Comparison of ENCODE assay signal across 16 mouse cellular contexts in the genomic region with DNA sequence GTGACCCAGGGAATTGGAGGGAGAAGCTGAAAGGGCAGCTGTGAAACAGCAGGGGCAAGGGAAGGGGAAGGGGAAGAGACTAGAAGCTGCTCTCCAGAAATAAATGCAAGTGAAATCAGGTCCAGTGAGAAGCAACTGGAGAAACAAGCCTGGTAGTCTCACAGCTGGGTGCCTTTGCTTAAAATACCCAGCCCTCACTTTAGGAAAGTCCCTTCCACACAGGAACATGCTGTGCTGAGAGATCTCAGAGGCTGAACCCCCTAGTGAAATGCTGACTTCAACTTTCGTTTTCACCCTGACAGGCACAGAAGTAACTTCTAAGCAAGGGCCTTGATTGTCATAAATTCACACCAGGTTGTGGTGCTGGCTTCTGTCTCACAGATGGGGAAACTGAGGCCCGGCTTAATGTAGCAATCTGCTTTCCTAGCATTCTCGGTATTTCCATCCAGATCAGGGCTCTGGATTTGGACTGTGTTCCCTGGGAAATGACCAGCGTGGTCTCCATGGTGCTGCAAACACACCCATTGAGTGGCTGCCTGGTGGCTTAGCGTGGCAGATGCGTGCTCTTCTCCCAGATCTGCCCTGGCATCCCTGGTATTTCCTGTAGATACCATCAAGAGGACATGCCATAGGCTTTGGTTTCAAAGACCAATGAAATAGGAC.
A peak's percentile ranks its signal among the peaks of the same experiment; 100 is the strongest.
DNase-seq lines count a peak whose midpoint lies in the region; ATAC-seq and TF ChIP-seq lines count a peak whose summit lies in the region.
"Had no signal": no experiment of that assay in that cellular context is flagged by ENCODE, and none has a peak within 500 bp of the region (broad histone marks: within the 10 kb centered on the region; RNA-seq: fewer than 3 reads in every experiment).

No protein-coding gene starts in this region.

- ATAC-seq in midbrain, embryonic 16.5 days, result no peak

- H3K4me1 ChIP-seq in spleen, adult 2 months (ENCODE audit: control insufficient read depth, insufficient read depth, insufficient read length), result peaks cover 9% of the 10 kb centered on the region; the same call in 1 of the 2 replicates
- no peaks in the 10 kb centered on the region for H3K4me1 ChIP-seq in midbrain, embryonic 16.5 days (ENCODE audit: control insufficient read depth, insufficient read depth, low read length)
- H3K4me1 ChIP-seq: lung, embryonic 15.5 days had no signal

- no peak for TF ChIP-seq POLR2A in spleen, adult 2 months (IDR thresholded peaks at IDR 0.05; ENCODE audit: low read depth, low read length)

- no peak for TF ChIP-seq CTCF in spleen, adult 2 months (IDR thresholded peaks at IDR 0.05; ENCODE audit: extremely low read depth, insufficient read depth, insufficient read length, insufficient replicate concordance)

- H3K36me3 ChIP-seq in spleen, adult 2 months (ENCODE audit: control insufficient read depth, insufficient read depth, low read length), result no peaks in the 10 kb centered on the region
- H3K36me3 ChIP-seq in midbrain, embryonic 16.5 days (ENCODE audit: control insufficient read depth, insufficient read depth, low read length), result no peaks in the 10 kb centered on the region
- H3K36me3 ChIP-seq: lung, embryonic 15.5 days; stomach, embryonic 15.5 days had no signal

- peak overlapping the region; percentile 42 for H3K27ac ChIP-seq in spleen, adult 2 months (ENCODE audit: insufficient read depth, low read length)
- no peak overlapping the region for H3K27ac ChIP-seq in midbrain, embryonic 16.5 days (ENCODE audit: low read length)
- H3K27ac ChIP-seq: heart, adult 2 months; left cerebral cortex, adult 2 months; lung, embryonic 15.5 days; stomach, embryonic 15.5 days had no signal

- 71% methylated on average over 6 of the region's 6 CpGs for WGBS in spleen, adult 2 months
- WGBS in midbrain, embryonic 16.5 days, result 86% methylated on average over 6 of the region's 6 CpGs

- intact Hi-C loops in heart, postnatal 25 days (cut with DNase I), result no loop called here

- H3K9me3 ChIP-seq in midbrain, embryonic 16.5 days (replicated peaks; ENCODE audit: control insufficient read depth, low read length, poor library complexity, severe bottlenecking), result no peaks in the 10 kb centered on the region
- H3K9me3 ChIP-seq: lung, embryonic 15.5 days; stomach, embryonic 15.5 days had no signal

- H3K9ac ChIP-seq in midbrain, embryonic 16.5 days (ENCODE audit: low read depth, low read length), result no peak overlapping the region
- H3K9ac ChIP-seq: lung, embryonic 15.5 days; stomach, embryonic 15.5 days had no signal

- no peak overlapping the region for H3K4me2 ChIP-seq in midbrain, embryonic 16.5 days (ENCODE audit: low read length)
- H3K4me2 ChIP-seq: lung, embryonic 15.5 days; stomach, embryonic 15.5 days had no signal

- H3K4me3 ChIP-seq in spleen, adult 2 months (ENCODE audit: extremely low read depth, insufficient read depth, insufficient read length), result no peak overlapping the region
- H3K4me3 ChIP-seq in midbrain, embryonic 16.5 days (ENCODE audit: low read depth, low read length), result no peak overlapping the region
- H3K4me3 ChIP-seq: heart, adult 2 months; left cerebral cortex, adult 2 months; lung, embryonic 15.5 days; stomach, embryonic 15.5 days had no signal

- H3K27me3 ChIP-seq in spleen, adult 2 months (ENCODE audit: control insufficient read depth, insufficient read depth, low read length), result no peaks in the 10 kb centered on the region
- no peaks in the 10 kb centered on the region for H3K27me3 ChIP-seq in midbrain, embryonic 16.5 days (ENCODE audit: control insufficient read depth, insufficient read depth, low read depth, low read length)
- H3K27me3 ChIP-seq: lung, embryonic 15.5 days; stomach, embryonic 15.5 days had no signal

- peak; percentile 96 for DNase-seq in heart, adult 11 months
- DNase-seq in heart, postnatal 25 days (ENCODE audit: low spot score), result no peak
- DNase-seq in spleen, adult 2 months (ENCODE audit: low read depth in 1 of 2, low spot score in 2 of 2), result peak in 1 of 2 experiments; percentile 27
- no peak for DNase-seq in spleen, postnatal 10 days (ENCODE audit: low spot score in 2 of 2)
- peak; percentile 20 for DNase-seq in MN1 (ENCODE audit: low spot score)
- peak; percentile 18 for DNase-seq in telencephalon, adult 2 months (ENCODE audit: low read depth, low spot score)
- DNase-seq in kidney, adult 8-10 months, result no peak
- DNase-seq: adrenal gland, postnatal 14 days; heart, postnatal 4 days; kidney, postnatal 36 days; liver had no signal

Comparison
In these comparisons a context has a peak if more than half of its experiments do, and no peak if none do; other contexts are left out.
1. DNase-seq: peak in heart, adult 11 months (single experiment), MN1 (single experiment) and telencephalon, adult 2 months (single experiment); none in heart, postnatal 25 days (single experiment), spleen, postnatal 10 days (0 of 2) and kidney, adult 8-10 months (0 of 2).